Mouse (Mus musculus): ENCODE results near the gene Cpsf7.

GRCm38 (mm10) chr19:10523483-10524080 is 1.5 kb upstream of the Cpsf7 start:
- no peak for TF ChIP-seq POLR2A (IDR thresholded peaks at IDR 0.05; ENCODE audit: control insufficient read depth in 1 of 2, insufficient read depth in 1 of 2, low read depth in 1 of 2, low read length in 2 of 2, poor library complexity in 1 of 2)
- TF ChIP-seq CHD2 (IDR thresholded peaks at IDR 0.05; ENCODE audit: low read length), result no peak
- no peak for TF ChIP-seq ZNF384 (IDR thresholded peaks at IDR 0.05; ENCODE audit: low read depth, low read length)

Data from MEL (cell line).